Mouse (Mus musculus): ENCODE results near the gene Tnfaip8l1.

The Tnfaip8l1 gene

GRCm38 (mm10) chr17:56139355-56139754, 22.9 kb upstream of the Tnfaip8l1 start:
- DNase-seq: peak; percentile 69

GRCm38 (mm10) chr17:56139858-56140595, 22.2 kb upstream of the Tnfaip8l1 start, which contains the start of gene Sema6b:
Sema6b (minus strand) TSS chr17:56140343.
- peak; percentile 77 for DNase-seq

GRCm38 (mm10) chr17:56141702-56142605, 20.3 kb upstream of the Tnfaip8l1 start:
- peak; percentile 60 for DNase-seq

GRCm38 (mm10) chr17:56144546-56144945, 17.7 kb upstream of the Tnfaip8l1 start:
- DNase-seq: peak; percentile 7

GRCm38 (mm10) chr17:56146131-56146530, 16.1 kb upstream of the Tnfaip8l1 start:
- peak; percentile 3 for DNase-seq

GRCm38 (mm10) chr17:56147420-56147819, 14.9 kb upstream of the Tnfaip8l1 start:
- DNase-seq: peak; percentile 4

- no peak for DNase-seq
Measured at GRCm38 (mm10) chr17:56148280-56148679, 14.0 kb upstream of the Tnfaip8l1 start.

GRCm38 (mm10) chr17:56148790-56149618, 13.3 kb upstream of the Tnfaip8l1 start:
- DNase-seq: peak; percentile 21

- DNase-seq: no peak
Measured at GRCm38 (mm10) chr17:56149897-56150296, 12.4 kb upstream of the Tnfaip8l1 start.

GRCm38 (mm10) chr17:56153643-56154042, 8.6 kb upstream of the Tnfaip8l1 start:
- peak; percentile 28 for DNase-seq

- peak; percentile 52 for DNase-seq
Measured at GRCm38 (mm10) chr17:56159729-56160128, 2.5 kb upstream of the Tnfaip8l1 start.

- DNase-seq: no peak
Measured at GRCm38 (mm10) chr17:56163523-56164102, 1.3 kb downstream of the Tnfaip8l1 start.

GRCm38 (mm10) chr17:56164510-56164909, 2.2 kb downstream of the Tnfaip8l1 start:
- no peak for DNase-seq

GRCm38 (mm10) chr17:56165671-56166070, 3.4 kb downstream of the Tnfaip8l1 start:
- DNase-seq: no peak

GRCm38 (mm10) chr17:56169830-56170229, 7.6 kb downstream of the Tnfaip8l1 start:
- DNase-seq: no peak

- no peak for DNase-seq
Measured at GRCm38 (mm10) chr17:56170636-56171035, 8.4 kb downstream of the Tnfaip8l1 start.

- DNase-seq: no peak
Measured at GRCm38 (mm10) chr17:56171456-56171855, 9.2 kb downstream of the Tnfaip8l1 start.

GRCm38 (mm10) chr17:56171881-56172280, 9.6 kb downstream of the Tnfaip8l1 start:
- DNase-seq: no peak

- no peak for DNase-seq
Measured at GRCm38 (mm10) chr17:56173401-56174046, 11.2 kb downstream of the Tnfaip8l1 start.

GRCm38 (mm10) chr17:56175416-56175815, 13.1 kb downstream of the Tnfaip8l1 start:
- DNase-seq: no peak

- DNase-seq: peak; percentile 43
Measured at GRCm38 (mm10) chr17:56182975-56183657, 20.8 kb downstream of the Tnfaip8l1 start.
